Mouse (Mus musculus) forebrain, embryonic 14.5 days (tissue): ENCODE results near the gene Syt7. TPM values are rescaled to one million over a fixed set of nuclear protein-coding genes. Genes with fewer than 3 reads are reported as not detected.

ENCODE experiments used
- ATAC-seq: fragments of 200-750 bp; cut with Nextera tagmentation; 2 replicates; pipeline ENCODE4 v1.8.0; 2017; ENCODE audit warnings: mild to moderate bottlenecking, moderate library complexity
- DNase-seq: peaks from one replicate; pipeline ENCODE4 v3.0.0-alpha.2; 2015; ENCODE audit warnings: low spot score
- H3K27ac ChIP-seq: fragments of 300-500 bp; sonication (generic); 2 replicates; pipeline ENCODE4 v1.5.1; 2014; ENCODE audit warnings: low read depth, mild to moderate bottlenecking, control low read depth, low read length, moderate library complexity
- H3K27me3 ChIP-seq: fragments of 300-500 bp; sonication (generic); replicated peaks from 2 replicates; pipeline ENCODE4 v1.6.1; 2014; ENCODE audit warnings: low read length, control low read depth, mixed read lengths; ENCODE audit not compliant: control insufficient read depth, insufficient read depth
- H3K36me3 ChIP-seq: fragments of 300-500 bp; sonication (generic); 2 replicates; pipeline ENCODE4 v1.6.1; 2014; ENCODE audit warnings: low read length, control low read depth; ENCODE audit not compliant: control insufficient read depth, insufficient read depth
- H3K4me1 ChIP-seq: fragments of 300-500 bp; sonication (generic); 2 replicates; pipeline ENCODE4 v1.6.1; 2014; ENCODE audit warnings: antibody characterized with exemption, low read length, control low read depth; ENCODE audit not compliant: control insufficient read depth, insufficient read depth
- H3K4me2 ChIP-seq: fragments of 300-500 bp; sonication (generic); 2 replicates; pipeline ENCODE4 v1.6.1; 2014; ENCODE audit warnings: mild to moderate bottlenecking, control low read depth, low read length
- H3K4me3 ChIP-seq: fragments of 300-500 bp; sonication (generic); 2 replicates; pipeline ENCODE4 v1.5.1; 2014; ENCODE audit warnings: low read depth, low read length, control low read depth
- H3K9ac ChIP-seq: fragments of 300-500 bp; sonication (generic); 2 replicates; pipeline ENCODE4 v1.6.1; 2014; ENCODE audit warnings: mild to moderate bottlenecking, low read length, control low read depth, moderate library complexity
- H3K9me3 ChIP-seq: fragments of 300-500 bp; sonication (generic); replicated peaks from 2 replicates; pipeline ENCODE4 v1.6.1; 2016; ENCODE audit warnings: low read length, control low read depth, mixed read lengths; ENCODE audit not compliant: control insufficient read depth
- WGBS: fragments of 180-500 bp; shearing (Covaris S2); extraction: QIAGEN DNeasy Blood & Tissue Kit; methylation state at CpG from one replicate; pipeline ENCODE4 v1.1.7; 2014; 5-methylcytosine and 5-hydroxymethylcytosine counted together
- polyA plus RNA-seq: library from polyadenylated mRNA; unstranded; fragments of >200 nt; fragmentation: Nextera tagmentation; extraction: Ambion mirVana; gene quantifications from 2 replicates; pipeline ENCODE4 v1.2.1, GENCODE M21; 2014

Syt7 gene
- polyA plus RNA-seq, 1 experiment from 2014 or later, result 5.8 TPM

DNA sequence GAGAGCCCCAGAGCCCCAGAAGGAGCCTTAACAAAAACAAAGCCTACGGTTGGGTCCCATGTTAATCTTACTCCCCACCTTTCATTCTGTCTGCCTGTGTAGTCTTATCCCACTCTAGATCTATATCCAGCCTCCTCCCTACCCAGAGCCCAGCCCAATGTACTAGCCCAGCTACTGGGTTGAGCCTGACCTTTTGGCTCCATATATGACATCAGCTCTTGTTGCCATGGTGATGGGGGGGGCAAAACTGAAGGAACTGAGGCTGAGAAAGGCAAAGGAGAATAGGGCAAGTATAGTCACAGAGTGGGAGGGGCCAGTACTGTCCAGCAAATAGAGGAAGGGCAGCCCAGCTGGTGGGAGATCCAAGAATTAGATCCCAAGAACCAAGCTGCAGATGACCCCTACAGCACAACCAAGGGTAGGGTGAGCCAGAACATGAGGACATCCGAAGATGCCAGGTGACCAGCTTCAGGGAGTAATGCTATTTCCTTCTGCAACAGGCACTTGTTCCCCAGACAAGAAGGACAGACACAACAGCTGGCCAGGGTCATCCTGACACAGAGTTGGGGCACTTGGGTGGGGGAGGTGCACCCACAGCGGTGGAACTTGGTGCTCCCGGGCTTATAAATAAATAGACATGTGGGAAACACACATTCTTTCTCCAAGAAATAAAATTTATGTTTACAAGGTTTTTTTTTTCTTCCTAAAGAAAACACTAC lies 66.0 kb downstream of the Syt7 start:
- ATAC-seq (no peak), DNase-seq (no peak)
- H3K36me3 ChIP-seq, result no peaks in the 10 kb centered on the region
- WGBS, result 81% methylated on average over 4 of the region's 4 CpGs
- H3K27me3 ChIP-seq, result peaks cover 38% of the 10 kb centered on the region
- no peak overlapping the region for H3K9ac ChIP-seq
- no peak overlapping the region for H3K4me2 ChIP-seq
- H3K27ac ChIP-seq, result no peak overlapping the region
- H3K4me3 ChIP-seq, result no peak overlapping the region
- H3K4me1 ChIP-seq, result peaks cover 11% of the 10 kb centered on the region; the same call in 1 of the 2 replicates
- H3K9me3 ChIP-seq, result no peaks in the 10 kb centered on the region

DNA sequence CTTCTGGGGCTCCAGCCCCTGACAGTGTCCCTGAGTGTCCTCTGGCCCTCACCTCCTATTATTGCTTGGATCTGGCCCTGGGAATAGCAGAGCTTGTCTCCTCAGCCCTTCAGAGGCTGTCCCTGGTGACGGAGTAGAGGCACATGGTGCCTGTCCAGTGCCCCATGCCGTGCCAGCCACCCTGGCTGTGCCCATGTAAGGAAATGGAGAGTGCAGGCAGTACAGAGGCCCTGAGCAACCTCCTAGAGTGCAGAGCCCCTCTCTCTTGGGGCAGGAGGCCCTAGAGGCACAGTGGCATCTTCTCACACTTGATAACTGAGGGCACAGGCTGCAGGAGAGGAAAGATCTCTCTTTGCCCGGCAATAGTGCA lies 66.5 kb downstream of the Syt7 start:
- no peak overlapping the region for H3K9ac ChIP-seq
- peaks cover 41% of the 10 kb centered on the region for H3K27me3 ChIP-seq
- ATAC-seq (no peak), DNase-seq (no peak)
- no peak overlapping the region for H3K4me3 ChIP-seq
- no peaks in the 10 kb centered on the region for H3K9me3 ChIP-seq
- no peak overlapping the region for H3K27ac ChIP-seq
- H3K4me2 ChIP-seq, result no peak overlapping the region
- peaks cover 11% of the 10 kb centered on the region; the same call in 1 of the 2 replicates for H3K4me1 ChIP-seq
- no peaks in the 10 kb centered on the region for H3K36me3 ChIP-seq
- WGBS, result 79% methylated on average over 3 of the region's 3 CpGs

- Histone ChIP-seq H3K4me3 (peak within 1 kb of the TSS; percentile 47), H3K9ac (peak within 1 kb of the TSS; percentile 46), H3K4me1 (peaks cover 11% of the 10 kb centered on the region; the same call in 1 of the 2 replicates), H3K27ac (peak within 1 kb of the TSS; percentile 33; the same call in 1 of the 2 replicates), H3K27me3 (peaks cover 44% of the 10 kb centered on the region), H3K4me2 (peak within 1 kb of the TSS; percentile 82), H3K36me3 (no peaks in the 10 kb centered on the region), H3K9me3 (no peaks in the 10 kb centered on the region)
- DNase-seq (peak; percentile 85), ATAC-seq (peak; percentile 71)
- WGBS, result 0% methylated on average over 66 of the region's 96 CpGs
Measured at GRCm38 (mm10) chr19:10456752-10457483, 68.0 kb downstream of the Syt7 start, which contains the start of gene Lrrc10b. Gene Lrrc10b (minus strand): TSS chr19:10457473.

DNA sequence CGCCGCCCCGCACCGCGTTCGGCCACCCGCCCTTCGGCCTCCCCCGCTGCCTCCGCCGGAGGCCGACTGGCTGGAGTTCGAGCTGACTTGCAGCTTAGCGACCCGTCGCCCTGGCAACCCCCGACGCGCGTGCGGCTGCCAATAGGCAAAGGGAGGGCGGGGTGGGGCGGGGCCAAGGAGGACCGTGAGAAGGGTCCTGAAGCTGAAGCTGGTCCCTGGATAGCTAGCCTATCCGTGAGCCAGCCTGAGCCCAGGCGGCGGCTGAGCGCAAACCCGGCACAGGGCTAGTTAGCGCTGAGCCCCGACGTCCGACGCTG lies 68.6 kb downstream of the Syt7 start:
- Histone ChIP-seq H3K4me1 (peaks cover 11% of the 10 kb centered on the region; the same call in 1 of the 2 replicates), H3K4me3 (peak overlapping the region; percentile 47), H3K36me3 (no peaks in the 10 kb centered on the region), H3K9me3 (no peaks in the 10 kb centered on the region), H3K4me2 (peak overlapping the region; percentile 82), H3K27ac (no peak overlapping the region), H3K27me3 (peaks cover 44% of the 10 kb centered on the region), H3K9ac (peak overlapping the region; percentile 46; the same call in 1 of the 2 replicates)
- WGBS, result under 1% methylated on average over 29 of the region's 34 CpGs
- peak; percentile 94 for ATAC-seq
- DNase-seq, result peak; percentile 92

- Histone ChIP-seq H3K27ac (no peak overlapping the region), H3K27me3 (peaks cover 44% of the 10 kb centered on the region), H3K9ac (no peak overlapping the region), H3K9me3 (no peaks in the 10 kb centered on the region), H3K4me1 (peaks cover 11% of the 10 kb centered on the region; the same call in 1 of the 2 replicates), H3K36me3 (no peaks in the 10 kb centered on the region), H3K4me2 (peak overlapping the region; percentile 82), H3K4me3 (peak overlapping the region; percentile 47; the same call in 1 of the 2 replicates)
- 17% methylated on average over 8 of the region's 8 CpGs for WGBS
- peak; percentile 55 for DNase-seq
- ATAC-seq, result peak; percentile 10; the same call in 1 of the 2 replicates
Measured at GRCm38 (mm10) chr19:10458096-10458495, 69.2 kb downstream of the Syt7 start.

DNA sequence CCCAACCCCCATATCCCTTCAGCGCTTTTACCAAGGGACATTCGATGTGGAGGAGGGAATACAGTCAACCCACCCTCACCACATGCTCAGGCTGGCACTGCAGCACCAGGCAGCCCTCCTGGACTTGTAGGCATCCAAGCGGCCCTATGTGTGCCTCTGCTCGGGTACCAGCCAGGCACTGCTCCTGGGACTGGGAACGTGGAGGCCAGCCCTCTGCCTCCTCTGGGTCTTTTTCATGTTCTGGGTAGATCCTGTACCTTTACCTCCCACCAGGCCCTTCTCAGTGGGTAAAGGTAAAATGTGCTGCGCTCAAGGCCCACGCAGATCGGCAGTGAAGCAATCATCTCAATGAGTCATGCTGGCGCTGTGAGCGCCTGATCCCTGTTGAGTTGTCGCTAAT lies 71.0 kb downstream of the Syt7 start:
- Histone ChIP-seq H3K36me3 (no peaks in the 10 kb centered on the region), H3K27me3 (peaks cover 44% of the 10 kb centered on the region), H3K9ac (no peak overlapping the region), H3K4me1 (peaks cover 11% of the 10 kb centered on the region; the same call in 1 of the 2 replicates), H3K9me3 (no peaks in the 10 kb centered on the region), H3K4me3 (no peak overlapping the region), H3K4me2 (no peak overlapping the region), H3K27ac (no peak overlapping the region)
- ATAC-seq, result no peak
- 40% methylated on average over 11 of the region's 11 CpGs for WGBS
- no peak for DNase-seq

DNA sequence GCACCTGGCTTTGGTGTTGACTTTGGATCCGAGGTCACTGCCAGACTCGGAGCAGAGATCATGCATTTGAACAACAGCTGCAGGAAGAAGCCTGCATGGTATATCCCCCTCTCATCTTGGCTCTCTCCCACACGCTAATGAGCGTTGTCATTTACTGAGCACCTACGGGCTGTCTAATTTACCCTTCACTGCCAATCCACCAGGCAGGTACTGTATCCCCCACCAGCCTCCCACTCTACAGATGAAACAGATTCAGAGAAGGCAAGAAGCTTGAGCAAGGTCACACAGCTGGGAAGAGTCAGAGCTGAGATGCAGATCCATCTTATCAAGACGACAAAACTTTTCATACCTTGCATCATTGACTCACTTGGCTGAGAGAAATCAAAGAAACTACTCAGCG lies 72.7 kb downstream of the Syt7 start:
- ATAC-seq (no peak), DNase-seq (no peak)
- no peaks in the 10 kb centered on the region for H3K36me3 ChIP-seq
- 37% methylated on average over 7 of the region's 7 CpGs for WGBS
- peaks cover 30% of the 10 kb centered on the region for H3K27me3 ChIP-seq
- H3K9ac ChIP-seq, result no peak overlapping the region
- no peaks in the 10 kb centered on the region for H3K9me3 ChIP-seq
- H3K4me2 ChIP-seq, result no peak overlapping the region
- H3K4me3 ChIP-seq, result no peak overlapping the region
- no peak overlapping the region for H3K27ac ChIP-seq
- peaks cover 8% of the 10 kb centered on the region; the same call in 1 of the 2 replicates for H3K4me1 ChIP-seq

- H3K27ac ChIP-seq, result no peak overlapping the region
Measured at GRCm38 (mm10) chr19:10464427-10464826, 75.5 kb downstream of the Syt7 start.

More at GRCm38 (mm10) chr19:10464427-10464826, 75.5 kb downstream of the Syt7 start:
- no peak overlapping the region for H3K4me2 ChIP-seq
- peaks cover 10% of the 10 kb centered on the region; the same call in 1 of the 2 replicates for H3K27me3 ChIP-seq
- DNase-seq (no peak), ATAC-seq (no peak)
- H3K4me1 ChIP-seq, result no peaks in the 10 kb centered on the region
- 22% methylated on average over 4 of the region's 4 CpGs for WGBS
- H3K9ac ChIP-seq, result no peak overlapping the region
- H3K36me3 ChIP-seq, result no peaks in the 10 kb centered on the region
- H3K4me3 ChIP-seq, result no peak overlapping the region
- no peaks in the 10 kb centered on the region for H3K9me3 ChIP-seq
